Mouse (Mus musculus) hindbrain, postnatal 0 days (tissue): ENCODE results near the gene Btbd9. TPM values are rescaled to one million over a fixed set of nuclear protein-coding genes. Genes with fewer than 3 reads are reported as not detected.

Source experiments
- ATAC-seq: fragments of 200-750 bp; cut with Nextera tagmentation; 2 replicates; pipeline ENCODE4 v1.8.0; 2017; ENCODE audit warnings: mild to moderate bottlenecking, moderate TSS enrichment, moderate library complexity
- DNase-seq: peaks from one replicate; pipeline ENCODE4 v3.0.0-alpha.2; 2015; ENCODE audit warnings: low spot score
- H3K27ac ChIP-seq: fragments of 300-500 bp; sonication (generic); 2 replicates; pipeline ENCODE4 v1.5.1; 2014; ENCODE audit warnings: mild to moderate bottlenecking
- H3K27me3 ChIP-seq: fragments of 300-500 bp; sonication (generic); 2 replicates; pipeline ENCODE4 v1.6.1; 2014; ENCODE audit warnings: low read length, mixed read lengths; ENCODE audit not compliant: insufficient read depth
- H3K36me3 ChIP-seq: fragments of 300-500 bp; sonication (generic); 2 replicates; pipeline ENCODE4 v1.6.1; 2014; ENCODE audit warnings: low read length, mixed read lengths; ENCODE audit not compliant: insufficient read depth
- H3K4me1 ChIP-seq: fragments of 300-500 bp; sonication (generic); 2 replicates; pipeline ENCODE4 v1.6.1; 2014; ENCODE audit warnings: antibody characterized with exemption, low read length, mixed read lengths; ENCODE audit not compliant: insufficient read depth
- H3K4me2 ChIP-seq: fragments of 300-500 bp; sonication (generic); 2 replicates; pipeline ENCODE4 v1.6.1; 2014; ENCODE audit warnings: low read depth, mild to moderate bottlenecking, low read length, moderate library complexity, mixed read lengths
- H3K4me3 ChIP-seq: fragments of 300-500 bp; sonication (generic); 2 replicates; pipeline ENCODE4 v1.5.1; 2014; ENCODE audit warnings: low read length
- H3K9ac ChIP-seq: fragments of 300-500 bp; sonication (generic); replicated peaks from 2 replicates; pipeline ENCODE4 v1.6.1; 2014; ENCODE audit warnings: mild to moderate bottlenecking, low read length, moderate library complexity, mixed read lengths
- H3K9me3 ChIP-seq: fragments of 300-500 bp; sonication (generic); 2 replicates; pipeline ENCODE4 v1.6.1; 2016; ENCODE audit warnings: low read length, mixed read lengths
- CTCF ChIP-seq: IDR thresholded peaks from 2 replicates; pipeline ENCODE4 v1.5.1; 2016; ENCODE audit warnings: antibody characterized with exemption, control low read depth, low read depth
- WGBS: fragments of 180-500 bp; shearing (Covaris S2); extraction: QIAGEN DNeasy Blood & Tissue Kit; methylation state at CpG from one replicate; pipeline ENCODE4 v1.1.7; 2014; 5-methylcytosine and 5-hydroxymethylcytosine counted together
- polyA plus RNA-seq: library from polyadenylated mRNA; unstranded; fragments of >200 nt; fragmentation: Nextera tagmentation; extraction: Ambion mirVana; gene quantifications from 2 replicates; pipeline ENCODE4 v1.2.1, GENCODE M21; 2015
- total RNA-seq: library from RNA; depleted of rRNA; stranded (reverse); fragments of >200 nt; gene quantifications from 2 replicates; pipeline ENCODE4 v1.2.3, GENCODE M21; 2014

Btbd9 gene
- total and polyA plus RNA-seq, 2 experiments from 2014 or later, result 67.7 to 122 TPM

DNA sequence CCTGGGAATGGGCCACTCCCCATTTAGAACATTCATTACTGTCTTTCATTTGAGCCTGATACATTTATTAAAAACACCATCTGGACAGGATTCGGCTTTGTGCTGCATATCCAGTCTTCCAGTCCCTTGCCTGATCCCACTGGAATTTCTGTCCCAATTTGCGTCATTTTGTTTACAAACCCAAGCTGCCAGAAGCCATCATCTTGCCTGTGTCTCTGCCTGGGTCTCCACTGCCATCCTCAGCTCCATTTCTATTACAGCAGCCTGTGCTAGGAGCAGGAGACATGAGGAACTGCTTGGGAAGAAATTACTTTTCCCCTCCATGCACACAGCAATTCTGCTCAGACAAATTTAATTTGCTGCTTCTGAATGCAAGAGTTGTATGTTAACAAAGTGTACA, 274.9 kb downstream of the Btbd9 start:
- no peaks in the 10 kb centered on the region for H3K27me3 ChIP-seq
- 49% methylated on average over 2 of the region's 2 CpGs for WGBS
- DNase-seq (peak; percentile 59), ATAC-seq (no peak)
- H3K9me3 ChIP-seq, result no peaks in the 10 kb centered on the region
- H3K36me3 ChIP-seq, result peaks cover 4% of the 10 kb centered on the region; the same call in 1 of the 2 replicates
- TF ChIP-seq CTCF, result peak; percentile 64
- no peak overlapping the region for H3K9ac ChIP-seq
- no peak overlapping the region for H3K4me2 ChIP-seq
- H3K27ac ChIP-seq, result no peak overlapping the region; the same call in 1 of the 2 replicates
- 0 out of 2 replicates have a peak, but pooled peaks cover 4% of the 10 kb centered on the region for H3K4me1 ChIP-seq
- H3K4me3 ChIP-seq, result no peak overlapping the region

DNA sequence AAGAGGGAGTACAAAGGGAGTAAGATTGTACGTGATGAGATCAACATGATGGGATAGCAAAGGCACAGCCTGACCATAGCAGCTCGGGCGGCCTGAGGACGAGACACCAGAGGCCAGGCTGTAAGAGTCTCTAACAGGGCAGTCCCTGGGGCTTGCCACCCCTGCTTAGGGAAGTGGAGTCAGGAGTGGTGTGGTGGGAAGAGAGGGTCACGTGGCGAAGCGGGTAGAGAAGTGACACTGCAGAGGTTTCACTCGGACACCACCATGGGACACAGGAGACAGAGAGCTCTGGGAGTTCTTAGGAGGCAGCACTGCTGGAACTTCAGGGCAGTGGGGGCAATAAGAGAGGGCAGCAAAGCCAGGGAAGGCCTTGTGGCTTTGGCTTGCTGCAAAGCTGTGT, 278.9 kb downstream of the Btbd9 start:
- H3K4me2 ChIP-seq, result no peak overlapping the region
- no peak overlapping the region for H3K9ac ChIP-seq
- no peak overlapping the region for H3K27ac ChIP-seq
- WGBS, result 95% methylated on average over 8 of the region's 8 CpGs
- H3K4me3 ChIP-seq, result no peak overlapping the region
- TF ChIP-seq CTCF, result no peak
- peaks cover 4% of the 10 kb centered on the region; the same call in 1 of the 2 replicates for H3K36me3 ChIP-seq
- DNase-seq, result no peak
- H3K9me3 ChIP-seq, result no peaks in the 10 kb centered on the region
- H3K4me1 ChIP-seq, result peaks cover 7% of the 10 kb centered on the region; the same call in 1 of the 2 replicates
- H3K27me3 ChIP-seq, result no peaks in the 10 kb centered on the region
- ATAC-seq, result no peak

- Histone ChIP-seq H3K9ac (no peak overlapping the region), H3K4me3 (no peak overlapping the region), H3K27ac (no peak overlapping the region), H3K4me1 (peaks cover 7% of the 10 kb centered on the region; the same call in 1 of the 2 replicates), H3K36me3 (peaks cover 4% of the 10 kb centered on the region; the same call in 1 of the 2 replicates), H3K27me3 (no peaks in the 10 kb centered on the region), H3K9me3 (no peaks in the 10 kb centered on the region), H3K4me2 (no peak overlapping the region)
- WGBS, result 27% methylated on average over 8 of the region's 8 CpGs
- DNase-seq (no peak), ATAC-seq (0 out of 2 replicates have a peak, but pooled peaks have one; percentile 35)
- TF ChIP-seq CTCF, result no peak
Measured at GRCm38 (mm10) chr17:30296069-30296468, 280.2 kb downstream of the Btbd9 start.

- DNase-seq (no peak), ATAC-seq (no peak)
- Histone ChIP-seq H3K36me3 (peaks cover 3% of the 10 kb centered on the region; the same call in 1 of the 2 replicates), H3K9me3 (no peaks in the 10 kb centered on the region), H3K4me2 (no peak overlapping the region), H3K4me1 (peaks cover 3% of the 10 kb centered on the region; the same call in 1 of the 2 replicates), H3K4me3 (no peak overlapping the region), H3K27ac (no peak overlapping the region), H3K9ac (no peak overlapping the region), H3K27me3 (no peaks in the 10 kb centered on the region)
- TF ChIP-seq CTCF, result no peak
- 65% methylated on average over 6 of the region's 6 CpGs for WGBS
Measured at GRCm38 (mm10) chr17:30292666-30293065, 283.6 kb downstream of the Btbd9 start.

- ATAC-seq, result no peak
- Histone ChIP-seq H3K36me3 (no peaks in the 10 kb centered on the region), H3K9me3 (no peaks in the 10 kb centered on the region), H3K9ac (no peak overlapping the region), H3K27ac (no peak overlapping the region), H3K4me3 (no peak overlapping the region), H3K4me2 (no peak overlapping the region), H3K27me3 (no peaks in the 10 kb centered on the region), H3K4me1 (0 out of 2 replicates have a peak, but pooled peaks cover 7% of the 10 kb centered on the region)
- WGBS, result 98% methylated on average over 2 of the region's 2 CpGs
- DNase-seq, result no peak
- no peak for TF ChIP-seq CTCF
Measured at GRCm38 (mm10) chr17:30285641-30286040, 290.6 kb downstream of the Btbd9 start.

- Histone ChIP-seq H3K36me3 (no peaks in the 10 kb centered on the region), H3K9ac (no peak overlapping the region), H3K4me3 (no peak overlapping the region), H3K4me2 (no peak overlapping the region), H3K27me3 (no peaks in the 10 kb centered on the region), H3K4me1 (0 out of 2 replicates have a peak, but pooled peaks cover 12% of the 10 kb centered on the region), H3K9me3 (no peaks in the 10 kb centered on the region), H3K27ac (no peak overlapping the region)
- DNase-seq (no peak), ATAC-seq (no peak)
- no peak for TF ChIP-seq CTCF
- whole genome bisulfite sequencing, result 57% methylated on average over 4 of the region's 4 CpGs
Measured at GRCm38 (mm10) chr17:30283460-30284050, 292.7 kb downstream of the Btbd9 start.

- H3K36me3 ChIP-seq, result no peaks in the 10 kb centered on the region
- ATAC-seq (no peak), DNase-seq (no peak)
- H3K9me3 ChIP-seq, result no peaks in the 10 kb centered on the region
- H3K4me2 ChIP-seq, result no peak overlapping the region
- no peak overlapping the region for H3K4me3 ChIP-seq
- no peak overlapping the region for H3K9ac ChIP-seq
- no peak for TF ChIP-seq CTCF
- 0 out of 2 replicates have a peak, but pooled peaks cover 12% of the 10 kb centered on the region for H3K4me1 ChIP-seq
- no peaks in the 10 kb centered on the region for H3K27me3 ChIP-seq
- H3K27ac ChIP-seq, result no peak overlapping the region
Measured at GRCm38 (mm10) chr17:30283001-30283400, 293.3 kb downstream of the Btbd9 start.
